Mouse (Mus musculus) lung, postnatal 0 days (tissue): ENCODE results near the gene Nup188.

Experiments used
- CTCF ChIP-seq: IDR thresholded peaks from 2 replicates; pipeline ENCODE4 v1.5.1; 2016; ENCODE audit warnings: antibody characterized with exemption, mild to moderate bottlenecking
- EP300 ChIP-seq: IDR thresholded peaks from 2 replicates; pipeline ENCODE4 v1.6.1; 2016; ENCODE audit warnings: antibody characterized with exemption, mild to moderate bottlenecking, control low read depth

DNA sequence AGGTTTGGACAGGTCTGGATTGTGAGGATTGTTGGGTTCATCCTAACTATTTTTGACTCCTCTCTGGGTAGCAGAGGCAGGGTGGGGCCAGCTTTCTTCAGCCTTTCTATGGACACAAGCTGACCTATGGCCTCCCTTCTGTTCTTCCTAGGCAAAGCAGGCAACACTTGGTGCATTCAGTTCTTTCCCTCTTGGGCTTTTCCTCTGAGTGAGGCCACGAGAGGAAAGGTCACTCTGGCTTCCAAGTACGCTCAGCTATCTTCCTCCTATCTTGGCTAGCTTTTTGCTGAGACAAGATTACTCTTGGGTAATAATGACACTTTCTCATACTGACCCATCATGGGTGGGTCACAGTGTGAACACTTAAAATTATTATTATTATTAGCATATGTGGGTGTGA is 3.0 kb upstream of the Nup188 start:
- TF ChIP-seq CTCF (no peak), EP300 (no peak)
